Mouse (Mus musculus) testis, adult 2 months (tissue): ENCODE measurements around the gene Adra2b.

Experiments
- CTCF ChIP-seq: fragments of 200-500 bp; IDR thresholded peaks from 2 replicates; pipeline ENCODE4 v1.5.1; 2012; ENCODE audit warnings: low read depth, mild to moderate bottlenecking, inconsistent platforms, low read length, moderate library complexity; ENCODE audit not compliant: control insufficient read depth, insufficient read depth, insufficient replicate concordance
- POLR2A ChIP-seq: fragments of 200-500 bp; IDR thresholded peaks from 2 replicates; pipeline ENCODE4 v1.6.1; 2012; ENCODE audit warnings: low read depth, mild to moderate bottlenecking, inconsistent platforms, low read length, moderate library complexity; ENCODE audit not compliant: control insufficient read depth

DNA sequence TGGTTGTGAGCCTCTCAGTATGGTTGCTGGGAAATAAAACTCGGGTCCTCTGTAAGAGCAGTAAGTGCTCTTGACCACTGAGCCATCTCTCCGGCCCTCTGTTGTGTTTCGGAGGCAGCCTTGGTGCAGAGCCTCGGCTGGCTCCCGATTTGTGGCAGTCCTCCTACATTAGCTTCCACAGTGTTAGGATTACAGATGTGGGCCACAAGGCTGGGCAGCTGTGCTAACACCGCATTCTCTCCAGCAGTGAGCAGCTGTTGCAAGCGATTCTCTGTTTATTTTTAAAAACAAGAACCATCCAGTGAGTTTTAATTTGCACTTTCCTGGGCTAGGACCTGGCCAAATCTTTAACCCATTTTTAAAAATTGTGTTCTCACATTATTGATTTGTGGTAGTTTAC is 20.9 kb downstream of the Adra2b start:
- TF ChIP-seq POLR2A = no peak
- no peak for TF ChIP-seq CTCF
